Mouse (Mus musculus): ENCODE data around the gene Htr1d.
A peak's percentile ranks its signal among the peaks of the same experiment; 100 is the strongest.

Htr1d gene

DNA sequence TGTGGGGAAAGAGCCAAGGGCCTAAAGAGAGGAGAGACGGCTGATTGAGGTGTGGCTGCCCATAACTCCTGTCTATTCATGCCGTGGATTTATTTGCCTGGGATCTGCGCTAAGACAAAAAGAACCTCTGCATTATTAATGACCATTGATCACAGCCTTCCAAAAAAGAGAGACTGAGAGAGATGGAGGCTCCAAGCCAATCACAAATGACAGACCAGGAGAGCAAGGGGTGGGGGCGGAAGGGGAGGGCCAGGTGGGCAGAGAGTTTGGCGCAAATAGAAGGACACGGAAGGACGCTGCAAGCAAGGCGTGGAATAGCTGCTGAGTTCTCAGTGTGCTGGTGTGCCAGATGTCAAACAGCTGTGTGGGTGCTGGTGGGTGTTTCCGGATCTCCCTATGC, at the start of gene Htr1d:
TSS of gene Htr1d (plus strand) at position 301 of the 400 bp plus-strand sequence.
- DNase-seq: no peak

DNA sequence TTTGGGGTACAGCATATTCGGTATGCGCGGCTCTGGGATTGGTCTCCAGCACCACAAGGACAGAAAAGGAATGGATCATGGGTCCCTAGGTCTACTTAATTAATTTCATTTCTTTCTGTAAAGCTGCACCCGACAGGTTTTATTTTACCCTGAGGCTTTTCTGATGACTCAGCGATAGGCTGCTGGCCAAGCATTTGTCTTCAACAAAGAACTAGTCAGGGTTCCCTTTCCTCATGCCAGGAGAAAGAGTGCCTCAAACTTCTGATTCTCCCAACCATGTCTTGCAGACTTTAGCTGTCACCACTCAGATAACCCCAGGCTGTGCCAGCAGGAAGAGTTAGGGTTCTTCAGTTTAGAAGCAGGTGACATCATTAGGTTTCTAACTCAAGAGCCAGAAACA, 46.3 kb upstream of the Htr1d start:
- DNase-seq: no peak

- no peak for DNase-seq
Measured at GRCm38 (mm10) chr4:136383052-136383451, 40.3 kb upstream of the Htr1d start.

DNA sequence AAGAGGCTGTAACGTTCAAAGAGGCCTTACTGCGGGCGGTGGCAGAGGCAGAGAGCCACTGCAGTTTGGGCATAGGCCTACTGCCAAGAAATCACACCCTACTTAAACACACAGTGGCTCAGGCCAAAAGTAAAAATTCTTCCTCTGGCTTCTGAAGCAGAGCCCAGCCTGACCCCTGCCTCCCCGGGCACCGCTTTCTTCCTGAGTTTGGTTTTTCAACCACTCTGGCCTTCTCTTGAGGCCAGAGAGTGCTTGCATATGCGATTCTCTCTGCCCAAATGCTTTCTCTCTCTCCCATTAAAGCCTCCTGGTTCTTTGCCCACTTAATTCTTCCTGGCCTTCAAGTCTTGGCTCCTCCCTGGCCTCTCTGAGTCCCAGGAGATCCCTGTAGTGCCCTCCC, 39.5 kb upstream of the Htr1d start:
- DNase-seq: no peak

DNA sequence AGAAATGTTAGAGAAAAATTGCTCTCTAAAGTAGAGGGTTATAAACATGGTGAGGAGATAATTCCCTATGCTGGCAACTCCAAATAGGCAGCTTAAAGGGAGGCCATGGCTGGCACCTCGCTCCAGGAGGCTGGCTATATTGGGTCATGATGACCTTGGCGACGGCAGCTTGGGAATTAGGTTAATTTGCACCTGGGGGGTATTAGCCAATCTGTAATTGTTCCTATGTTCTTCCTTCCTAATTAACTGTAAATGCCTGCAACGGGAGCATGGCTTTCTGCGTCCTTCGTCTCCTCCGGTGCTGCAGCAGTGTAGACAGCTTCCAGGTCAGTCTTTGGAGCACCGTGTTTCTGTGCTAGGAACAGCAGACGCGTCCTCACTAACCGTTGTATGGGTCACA, 36.1 kb upstream of the Htr1d start:
- DNase-seq: no peak

DNA sequence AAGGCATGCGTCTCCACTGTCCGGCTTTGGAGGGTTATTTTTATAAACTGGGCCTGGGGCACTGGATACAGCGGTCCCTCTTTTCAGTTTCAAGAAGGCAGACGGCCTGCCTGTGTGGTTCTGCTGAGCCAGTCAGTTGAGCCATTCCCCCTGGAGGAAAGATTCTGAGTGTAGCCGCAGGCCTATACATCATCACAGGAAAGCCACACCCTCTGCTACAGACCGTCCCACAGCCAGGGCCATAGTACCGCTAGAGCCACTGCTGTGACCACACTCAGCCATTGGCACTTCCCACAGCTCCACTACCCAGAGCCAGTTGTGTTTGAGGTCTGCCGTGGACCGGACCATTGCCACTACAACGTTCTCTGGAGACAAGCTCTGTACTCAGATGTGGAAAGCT, 21.5 kb upstream of the Htr1d start:
- no peak for DNase-seq

GRCm38 (mm10) chr4:136407831-136408230, 15.5 kb upstream of the Htr1d start:
- DNase-seq: no peak

DNA sequence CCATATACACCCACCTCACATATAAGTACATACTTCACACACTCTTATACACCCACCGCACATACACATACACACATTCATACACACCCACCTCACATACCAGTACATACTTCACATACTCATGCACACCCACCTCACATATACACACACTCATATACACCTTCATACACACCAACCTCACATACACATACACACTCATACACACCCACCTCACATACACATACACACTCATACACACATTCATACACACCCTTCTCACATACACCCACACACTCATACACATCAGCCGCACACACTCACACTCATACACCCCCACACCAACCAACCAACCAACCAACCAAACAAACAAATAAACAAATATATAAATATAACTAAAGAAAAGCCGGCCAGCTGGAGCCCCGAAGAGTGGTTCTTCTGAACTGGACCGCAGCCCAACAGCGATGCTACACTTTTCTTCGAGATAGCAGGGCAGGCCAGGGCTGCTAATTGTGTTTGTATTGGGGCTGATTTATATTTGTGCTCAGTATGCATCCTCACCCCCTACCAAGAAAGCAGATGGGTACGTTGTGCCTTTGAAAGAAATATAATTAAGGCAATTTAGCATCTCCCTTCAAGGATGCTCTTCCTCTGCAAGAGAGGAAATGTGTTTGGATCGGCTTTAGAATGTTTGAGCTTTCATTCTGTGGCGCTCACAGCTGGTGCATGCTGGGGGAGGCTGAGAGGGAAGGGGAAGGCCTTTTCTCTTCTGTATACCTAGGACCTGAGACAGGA, 11.1 kb upstream of the Htr1d start:
- DNase-seq: no peak

- DNase-seq: no peak
Measured at GRCm38 (mm10) chr4:136415477-136415876, 7.8 kb upstream of the Htr1d start.

GRCm38 (mm10) chr4:136418962-136419361, 4.4 kb upstream of the Htr1d start:
- DNase-seq: no peak

DNA sequence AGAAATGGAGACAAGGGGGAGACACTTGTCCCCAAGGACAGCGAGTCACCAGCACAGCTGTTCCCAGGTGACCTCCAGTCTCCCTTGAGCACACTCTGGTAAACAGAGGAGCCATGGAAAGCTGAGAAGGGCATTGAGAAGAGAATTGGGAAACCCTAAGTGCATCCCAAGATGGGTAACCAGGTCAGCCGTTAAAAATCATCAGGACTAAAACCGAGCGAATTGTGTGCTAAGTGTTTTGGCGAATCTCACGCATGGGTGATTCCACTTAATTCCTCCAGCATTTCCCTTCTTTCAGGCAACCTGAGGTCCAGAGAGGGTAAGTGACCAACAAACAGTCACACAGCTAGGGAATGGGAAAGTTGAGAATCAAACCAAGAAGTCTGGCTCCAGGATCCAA, 3.9 kb upstream of the Htr1d start:
- DNase-seq: no peak

- DNase-seq: no peak
Measured at GRCm38 (mm10) chr4:136424120-136424999, 1.0 kb downstream of the Htr1d start.

GRCm38 (mm10) chr4:136425000-136425288, 1.6 kb downstream of the Htr1d start:
- DNase-seq: peak; percentile 14

DNA sequence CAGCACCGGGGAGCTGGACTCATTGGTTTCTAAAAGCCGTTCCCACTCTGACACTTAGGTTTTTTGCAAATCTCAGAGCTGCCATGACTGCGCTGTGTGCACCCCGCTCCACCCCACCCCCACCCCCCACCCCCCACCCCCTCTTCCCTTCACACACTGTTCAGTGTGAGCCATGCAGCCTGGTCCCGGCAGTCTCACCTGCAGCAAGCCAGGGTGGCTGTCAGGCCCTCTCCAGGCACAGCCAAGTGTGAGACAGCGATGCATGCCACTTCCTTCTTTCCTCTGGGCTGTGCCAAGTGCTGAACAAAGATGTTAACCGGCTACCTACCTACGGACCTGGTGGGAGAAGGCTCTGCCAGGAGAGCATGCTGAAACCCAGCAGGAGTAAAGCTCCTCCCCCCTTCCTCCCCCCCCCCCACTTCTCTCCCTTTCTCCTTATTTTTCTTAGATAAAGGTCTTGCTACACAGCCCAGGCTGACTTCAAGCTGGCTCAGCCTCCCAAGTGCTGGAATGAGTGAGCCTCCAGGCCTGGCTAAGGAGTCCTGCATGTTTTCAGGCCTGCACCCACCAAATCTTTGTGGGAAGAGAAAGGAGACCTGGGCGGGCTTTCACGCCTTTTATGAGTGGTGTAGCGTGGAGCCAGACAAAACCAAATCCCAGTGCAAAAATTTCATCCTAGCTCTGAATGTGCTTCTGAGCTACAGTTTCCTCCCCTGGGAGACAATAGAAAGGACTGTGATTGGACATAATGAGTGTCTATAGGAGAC, 7.5 kb downstream of the Htr1d start:
- no peak for DNase-seq

DNA sequence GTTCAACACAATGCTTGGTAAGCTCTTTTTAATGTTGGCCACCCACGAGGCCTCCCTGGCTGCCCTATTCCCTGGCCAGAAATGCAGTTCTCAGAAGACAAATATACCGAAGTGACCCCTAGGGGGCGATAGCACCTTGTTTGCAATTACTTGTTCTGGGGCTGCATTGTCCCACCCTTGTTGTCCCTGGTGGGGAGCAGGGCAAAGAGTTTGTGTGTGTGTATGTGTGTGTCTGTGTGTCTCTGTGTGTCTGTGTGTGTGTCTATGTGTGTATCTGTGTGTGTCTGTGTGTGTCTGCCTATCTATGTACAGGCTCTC, 8.0 kb downstream of the Htr1d start:
- peak; percentile 65 for DNase-seq

DNA sequence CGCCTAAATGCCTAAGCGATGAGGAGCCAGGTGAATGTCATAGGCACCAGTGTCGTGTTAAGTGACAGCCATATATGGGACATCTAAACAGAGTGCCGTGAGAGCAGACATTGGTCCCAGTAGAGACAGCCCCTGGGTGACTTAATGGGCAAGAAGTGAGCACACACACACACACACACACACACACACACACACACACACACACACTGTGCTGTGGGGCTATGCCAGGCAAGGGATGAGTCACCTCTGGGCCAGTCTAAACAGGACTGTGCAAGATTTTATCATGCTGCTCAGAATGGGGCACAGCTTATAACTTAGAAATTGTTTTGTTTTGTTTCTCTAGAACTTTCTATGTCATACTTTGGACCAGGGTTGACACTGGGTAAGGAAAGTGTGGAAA, 10.7 kb downstream of the Htr1d start:
- no peak for DNase-seq

DNA sequence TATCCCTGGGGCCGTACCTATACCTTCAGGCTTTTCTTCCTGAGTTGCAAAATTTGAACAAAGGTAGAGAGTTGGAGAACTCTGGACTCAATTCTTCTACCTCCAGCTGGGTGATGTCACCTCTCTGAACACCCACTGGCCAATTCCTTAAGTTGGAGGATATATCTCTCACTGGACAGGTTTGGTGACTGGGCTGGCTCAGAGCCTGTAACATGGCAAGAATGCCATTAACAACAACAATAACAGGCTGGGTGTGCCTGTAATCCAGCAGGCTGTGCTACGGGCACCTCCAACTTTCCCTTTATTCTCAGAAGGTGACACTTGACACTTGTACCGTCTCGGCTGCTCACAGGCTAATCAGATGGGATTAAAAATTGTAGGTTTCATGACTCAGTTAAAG, 15.8 kb downstream of the Htr1d start:
- DNase-seq: no peak

DNA sequence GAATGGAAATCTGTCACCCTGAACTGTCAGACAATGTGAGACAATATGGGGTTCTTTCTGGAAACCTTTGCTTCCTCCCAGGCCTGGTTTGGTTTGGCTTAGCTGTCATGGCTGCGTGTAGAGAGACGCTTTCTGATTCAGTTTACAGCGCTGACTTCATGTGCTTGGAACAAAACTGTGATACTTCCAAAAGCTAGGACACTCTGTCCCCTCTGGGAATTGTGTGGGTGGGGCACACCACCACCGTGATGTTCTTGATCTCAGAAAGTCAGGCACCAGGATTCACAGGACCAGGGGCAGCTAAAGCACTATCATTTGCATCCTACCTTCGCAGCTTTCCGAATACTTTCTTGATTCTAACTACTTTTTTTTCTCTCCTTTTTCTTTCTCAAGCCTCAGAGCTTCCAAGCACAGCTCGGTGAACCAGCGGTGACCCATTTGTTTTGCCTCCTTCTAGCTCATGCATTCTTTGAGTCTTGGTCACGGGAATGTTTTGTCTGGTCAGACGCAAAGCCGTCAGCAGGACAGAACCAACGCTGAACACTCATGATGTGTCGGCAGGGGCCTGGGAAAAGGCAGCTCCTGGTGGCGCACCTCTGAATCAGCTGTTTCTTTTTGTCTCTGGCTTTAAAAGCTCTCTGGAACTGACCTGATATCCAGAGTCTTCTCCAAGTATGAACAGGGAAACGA, 18.2 kb downstream of the Htr1d start:
- DNase-seq: no peak

DNA sequence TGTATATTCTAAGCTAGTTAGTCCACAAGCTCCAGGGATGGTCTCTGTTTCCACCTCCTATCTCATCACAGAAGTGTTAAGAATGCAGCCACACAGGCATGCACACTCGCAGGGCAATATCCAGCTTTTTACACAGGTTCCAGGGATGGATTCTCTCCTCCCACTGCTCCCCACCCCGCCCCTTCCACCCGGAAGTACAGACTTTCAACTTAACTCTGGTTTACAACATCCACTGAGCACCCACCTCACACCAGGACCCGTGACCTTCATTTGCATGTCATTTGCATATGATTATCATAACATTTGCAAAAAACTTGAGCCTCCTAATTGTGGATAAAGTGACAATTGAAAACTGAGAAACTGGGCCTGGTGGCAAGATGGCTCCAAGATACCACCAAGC, 21.2 kb downstream of the Htr1d start:
- DNase-seq: no peak

DNA sequence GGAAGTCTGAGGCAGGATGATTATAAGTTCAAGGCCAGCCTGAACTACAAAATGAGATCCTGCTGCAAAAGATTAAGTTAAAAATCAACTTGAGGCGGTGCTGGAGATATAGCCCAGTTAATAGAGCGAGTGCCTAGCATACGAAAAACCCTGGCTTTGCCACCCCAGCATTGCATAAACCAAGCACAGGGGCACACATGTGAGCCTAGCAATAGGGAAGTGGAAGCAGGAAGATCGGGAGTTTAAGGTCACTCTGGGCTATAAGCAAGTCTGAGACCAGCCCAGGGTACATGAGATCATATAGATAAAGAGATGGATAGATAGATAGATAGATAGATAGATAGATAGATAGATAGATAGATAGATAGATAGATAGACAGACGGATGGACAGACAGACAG, 26.5 kb downstream of the Htr1d start:
- DNase-seq: no peak

- no peak for DNase-seq
Measured at GRCm38 (mm10) chr4:136450271-136450670, 26.9 kb downstream of the Htr1d start.

DNA sequence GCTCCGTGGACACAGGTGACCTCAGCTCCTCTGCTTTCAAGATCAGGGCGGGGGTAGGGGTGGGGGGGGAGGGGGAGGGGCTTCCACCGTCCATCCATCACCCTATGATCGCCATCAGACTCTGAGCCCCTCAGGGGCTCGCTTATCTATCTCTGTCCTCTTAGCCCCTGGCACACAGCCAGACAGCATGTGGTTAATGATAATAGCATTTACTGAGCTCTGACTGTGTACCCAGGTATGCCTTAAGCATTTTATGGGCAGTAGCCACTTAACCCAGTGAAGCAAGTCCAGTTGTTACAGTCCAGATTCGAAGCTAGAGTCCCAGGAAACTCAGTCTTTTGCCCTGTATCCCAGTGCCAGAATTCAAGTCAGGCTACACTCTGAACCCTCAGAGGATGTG, 28.2 kb downstream of the Htr1d start:
- DNase-seq: peak; percentile 58

DNA sequence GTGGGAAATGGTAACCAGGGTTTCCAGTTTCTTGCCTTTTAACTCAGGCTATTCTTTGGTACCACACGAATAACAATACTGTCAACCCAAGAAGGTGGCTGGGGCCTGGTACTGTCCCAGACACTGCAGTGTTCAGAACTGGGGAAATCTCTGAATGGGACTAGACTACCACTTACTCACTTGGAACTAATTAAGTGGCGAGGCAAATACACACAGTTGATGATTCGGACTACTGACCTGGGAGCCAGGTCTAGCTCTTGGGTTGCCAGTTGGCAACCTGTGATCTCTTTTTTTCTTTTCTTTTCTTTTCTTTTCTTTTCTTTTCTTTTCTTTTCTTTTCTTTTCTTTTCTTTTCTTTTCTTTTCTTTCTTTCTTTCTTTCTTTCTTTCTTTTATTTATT, 29.0 kb downstream of the Htr1d start:
- peak; percentile 50 for DNase-seq

Data from kidney, adult 9 months (tissue).